Mouse (Mus musculus) central nervous system, embryonic 18 days (tissue): ENCODE data around the gene Strada. TPM values are rescaled to one million over a fixed set of nuclear protein-coding genes. Genes with fewer than 3 reads are reported as not detected.

Source experiments
- polyA plus RNA-seq: library from polyadenylated mRNA; depleted of rRNA; stranded (reverse); fragments of >200 nt; gene quantifications from 2 replicates; pipeline ENCODE4 v1.2.3, GENCODE M21; 2012; rRNA removed

Gene Strada
- polyA plus RNA-seq = 46.5 and 48.0 TPM in 2 replicates

DNA sequence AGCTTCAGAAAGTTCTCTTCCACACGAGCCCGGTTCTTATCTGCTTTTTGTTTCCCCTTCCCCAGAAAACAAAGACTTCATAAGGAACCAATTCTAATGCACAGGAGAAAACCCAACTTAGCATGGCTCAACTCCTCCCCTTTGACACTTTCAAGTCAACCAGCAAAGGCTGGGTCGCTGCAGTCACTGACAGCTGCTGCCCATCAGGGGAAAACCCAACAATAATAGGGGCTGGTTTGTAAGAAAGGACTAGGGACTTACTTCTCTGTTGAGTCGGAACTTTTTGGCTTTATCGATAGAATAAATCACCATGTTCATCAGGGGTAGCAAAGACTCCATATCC is at the start of gene Strada:
TSS of gene Strada (minus strand) at position 46 of the 343 bp plus-strand sequence.

GRCm38 (mm10) chr11:106216730-106217490 is 14.9 kb upstream of the Strada start, which contains the start of gene Ddx42:
Gene Ddx42, plus strand, starts transcription at chr11:106216926.

DNA sequence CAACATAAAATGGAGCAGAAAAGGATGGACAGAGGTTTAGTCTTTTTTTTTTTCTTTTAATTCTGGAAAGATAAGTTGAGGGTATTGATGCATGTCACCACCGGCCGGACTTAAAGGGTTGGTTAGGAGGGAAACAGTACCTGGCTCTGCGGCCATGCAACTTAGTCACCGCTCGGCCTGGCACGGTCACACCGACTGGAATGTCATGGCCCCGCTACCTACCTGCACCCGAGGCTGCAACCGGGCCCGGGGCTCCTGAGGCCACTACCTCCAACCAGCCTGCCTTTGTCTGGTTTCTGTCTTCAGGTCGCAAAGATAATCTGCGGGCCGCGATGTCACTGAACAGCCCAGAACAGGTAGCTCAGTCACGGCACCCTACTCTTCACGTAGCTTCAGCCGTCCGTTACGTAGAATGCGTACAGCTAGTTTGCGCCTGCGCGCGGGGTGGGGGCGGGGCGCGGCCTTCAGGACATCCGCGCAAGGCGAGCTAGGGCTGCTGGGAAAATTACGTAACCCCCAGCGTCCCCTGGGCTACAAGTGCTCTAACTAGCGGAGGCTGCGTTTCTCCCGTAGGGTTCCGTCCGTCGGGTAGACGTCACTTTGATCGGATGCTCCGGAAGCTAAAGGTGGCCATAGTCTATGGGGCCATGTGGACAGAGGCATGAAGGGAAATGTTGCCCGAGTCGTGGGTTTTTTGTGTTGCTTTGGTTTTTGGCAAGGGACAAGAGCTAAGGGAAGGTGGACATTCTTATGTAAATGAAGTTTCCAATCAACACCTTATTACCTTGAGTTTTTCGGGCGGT is 14.2 kb upstream of the Strada start, which contains the start of gene Ccdc47:
TSS of gene Ccdc47 (minus strand) at position 418 of the 803 bp plus-strand sequence.

GRCm38 (mm10) chr11:106160841-106161721 is 40.9 kb downstream of the Strada start, which contains the start of the genes Gm10840 and Limd2:
Gene Gm10840, plus strand, starts transcription at chr11:106160850.
Gene Limd2, minus strand, starts transcription at chr11:106160860.

Other genes with a start within 250 kb of the Strada start
- 49.3 and 50.3 TPM in 2 replicates for gene Cyb561, start 248.8 kb downstream of the Strada start, polyA plus RNA-seq
- gene Ace, start 234.2 kb downstream of the Strada start, polyA plus RNA-seq = 12.2 and 13.7 TPM in 2 replicates
- not detected in 2 replicates for gene Ace3, start 207.5 kb downstream of the Strada start, polyA plus RNA-seq
- gene Kcnh6, start 194.0 kb downstream of the Strada start, polyA plus RNA-seq = 1.8 and 2.1 TPM in 2 replicates
- gene Dcaf7, start 165.3 kb downstream of the Strada start, polyA plus RNA-seq = 158 and 165 TPM in 2 replicates
- gene Taco1, start 136.1 kb downstream of the Strada start, polyA plus RNA-seq = 12.3 and 13.9 TPM in 2 replicates
- 28.1 and 28.5 TPM in 2 replicates for gene Map3k3, start 117.6 kb downstream of the Strada start, polyA plus RNA-seq
- not detected in 2 replicates for gene Gm10840, start 41.3 kb downstream of the Strada start, polyA plus RNA-seq
- 89.2 and 92.8 TPM in 2 replicates for gene Limd2, start 41.3 kb downstream of the Strada start, polyA plus RNA-seq
- gene Ccdc47, start 14.2 kb upstream of the Strada start, polyA plus RNA-seq = 54.8 and 62.3 TPM in 2 replicates
- 49.7 and 52.5 TPM in 2 replicates for gene Ddx42, start 14.8 kb upstream of the Strada start, polyA plus RNA-seq
- 29.1 and 31.0 TPM in 2 replicates for gene Ftsj3, start 53.9 kb upstream of the Strada start, polyA plus RNA-seq
- 179 and 181 TPM in 2 replicates for gene Psmc5, start 54.0 kb upstream of the Strada start, polyA plus RNA-seq
- 27.0 and 30.3 TPM in 2 replicates for gene Smarcd2, start 70.8 kb upstream of the Strada start, polyA plus RNA-seq
- gene Tcam1, start 74.5 kb upstream of the Strada start, polyA plus RNA-seq = 0.27 TPM in 2 replicates
- not detected in 2 replicates for gene Gh, start 99.7 kb upstream of the Strada start, polyA plus RNA-seq
- gene Cd79b, start 112.6 kb upstream of the Strada start, polyA plus RNA-seq = 0.54 and 0.83 TPM in 2 replicates
- gene Scn4a, start 151.1 kb upstream of the Strada start, polyA plus RNA-seq = 0.04 and 0.13 TPM in 2 replicates
- 0.23 TPM in 1 of 2 replicates, not detected in the other for gene Prr29, start 163.3 kb upstream of the Strada start, polyA plus RNA-seq
- gene Icam2, start 185.9 kb upstream of the Strada start, polyA plus RNA-seq = 12.2 and 12.7 TPM in 2 replicates